Mouse (Mus musculus) kidney, postnatal 10 days (tissue): ENCODE results near the gene Cd82.
A peak's percentile ranks its signal among the peaks of the same experiment; 100 is the strongest.

Experiments used
- DNase-seq: peaks from one replicate; pipeline ENCODE4 v3.0.0; 2021; ENCODE audit warnings: mixed read lengths

The Cd82 gene

DNA sequence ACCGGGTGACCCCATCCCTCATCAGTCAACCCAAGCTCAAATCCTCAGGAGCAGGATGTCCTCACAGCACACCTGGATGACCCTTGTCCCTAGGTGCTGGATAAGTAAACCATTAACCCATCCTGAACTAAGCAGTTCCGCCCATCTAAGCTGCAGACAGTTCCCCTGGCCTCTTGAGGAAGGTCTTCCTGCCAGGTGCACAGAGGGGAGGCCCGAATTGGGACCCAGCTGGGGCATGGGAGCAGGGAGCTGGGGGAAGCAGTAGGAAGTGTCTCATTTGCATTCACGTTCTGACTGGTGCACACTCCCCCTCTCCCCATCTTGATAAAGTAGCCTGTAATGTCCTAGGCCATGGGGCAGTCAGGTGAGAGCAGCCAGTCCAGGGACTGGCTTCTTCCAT, 50.8 kb downstream of the Cd82 start:
- peak; percentile 8 for DNase-seq

- no peak for DNase-seq
Observed at GRCm38 (mm10) chr2:93410899-93411570, 51.9 kb downstream of the Cd82 start.

DNA sequence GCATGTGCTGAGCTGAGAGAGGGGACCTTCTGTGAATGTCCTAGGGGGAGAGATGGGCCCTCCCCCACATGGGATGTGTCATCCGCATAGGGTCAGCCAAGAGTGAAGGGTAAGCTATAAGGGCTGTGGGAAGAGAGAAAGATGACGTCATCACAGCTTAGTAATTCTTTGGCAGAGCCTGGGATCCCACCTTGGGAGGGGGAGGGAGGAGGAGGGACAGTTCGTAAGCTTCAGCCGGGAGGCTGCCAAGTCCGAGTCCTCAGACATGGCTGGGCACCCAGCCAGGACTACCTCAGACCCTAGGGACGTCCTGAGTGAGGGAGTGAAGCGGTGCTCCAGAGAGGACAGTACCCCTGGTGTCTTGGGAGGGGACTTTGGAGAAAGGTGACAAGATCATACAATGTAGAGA, 57.9 kb downstream of the Cd82 start:
- peak; percentile 64 for DNase-seq

DNA sequence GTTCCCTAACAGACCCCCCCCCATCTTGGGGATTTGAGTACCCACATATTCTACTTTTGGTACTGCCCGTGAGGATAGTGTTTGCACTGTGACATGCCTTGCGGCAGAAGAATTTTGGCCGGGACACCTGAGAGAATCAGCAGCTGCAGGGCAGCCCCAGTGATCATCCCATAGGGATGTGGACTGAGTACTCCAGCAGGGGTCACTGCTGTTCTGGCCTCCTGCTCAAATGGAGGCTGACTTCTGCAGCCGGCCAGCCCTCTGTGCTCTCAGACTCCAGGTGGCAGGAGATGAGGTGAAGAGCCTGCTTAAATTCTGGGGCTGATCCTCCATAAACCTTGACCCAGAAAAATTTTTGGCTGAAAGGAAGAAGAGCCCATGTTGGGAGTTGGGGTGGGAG, 58.8 kb downstream of the Cd82 start:
- no peak for DNase-seq

GRCm38 (mm10) chr2:93403267-93403666, 59.7 kb downstream of the Cd82 start:
- no peak for DNase-seq

- DNase-seq = no peak
Observed at GRCm38 (mm10) chr2:93391198-93391597, 71.7 kb downstream of the Cd82 start.

- no peak for DNase-seq
Observed at GRCm38 (mm10) chr2:93390170-93390926, 72.6 kb downstream of the Cd82 start.

GRCm38 (mm10) chr2:93386958-93387357, 76.0 kb downstream of the Cd82 start:
- DNase-seq = no peak

GRCm38 (mm10) chr2:93383831-93384230, 79.1 kb downstream of the Cd82 start:
- DNase-seq = no peak

DNA sequence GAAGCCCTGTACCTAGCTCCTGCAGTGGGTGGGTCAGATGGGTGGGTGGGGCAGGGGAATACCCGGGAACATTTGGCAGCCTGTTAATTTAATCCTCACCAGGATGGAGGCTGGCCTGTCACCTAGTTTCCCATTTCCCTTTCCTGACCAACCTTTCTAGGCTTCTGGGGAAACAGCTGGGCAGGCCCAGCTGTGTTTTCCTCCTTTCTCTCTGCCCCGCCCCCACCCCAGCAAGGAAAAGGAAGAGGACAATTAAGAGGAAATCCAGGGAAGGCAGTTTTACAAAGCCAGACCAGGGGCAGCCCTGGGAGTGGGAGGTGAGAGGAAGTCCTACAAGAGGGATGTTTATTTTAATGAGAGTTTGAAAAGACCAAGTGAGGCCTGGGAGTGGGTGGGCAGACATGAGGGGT, 82.3 kb downstream of the Cd82 start:
- peak; percentile 36 for DNase-seq

- DNase-seq = no peak
Observed at GRCm38 (mm10) chr2:93377797-93378196, 85.1 kb downstream of the Cd82 start.

DNA sequence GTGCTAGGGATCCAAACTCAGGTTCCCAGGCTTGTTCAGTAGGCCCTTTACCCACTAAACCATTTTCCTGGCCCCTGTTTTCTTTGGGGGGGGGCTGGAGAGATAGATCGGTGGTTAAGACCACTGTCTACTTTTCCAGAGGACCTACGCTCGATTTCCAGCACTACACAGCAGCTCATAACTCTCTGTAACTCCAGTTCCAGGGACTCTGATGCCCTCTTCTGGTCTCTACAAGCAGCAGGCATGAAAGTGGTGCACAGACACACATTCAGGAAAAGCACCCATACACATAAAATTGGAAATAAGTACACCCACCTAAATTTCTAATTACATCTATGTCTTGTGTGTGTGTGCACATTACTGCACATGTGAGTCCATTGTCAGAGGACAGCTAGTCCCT, 85.8 kb downstream of the Cd82 start:
- no peak for DNase-seq

GRCm38 (mm10) chr2:93372872-93373271, 90.1 kb downstream of the Cd82 start:
- DNase-seq = no peak

GRCm38 (mm10) chr2:93372097-93372571, 90.8 kb downstream of the Cd82 start:
- peak; percentile 68 for DNase-seq
